Mouse (Mus musculus) embryonic fibroblast, embryonic 13.5 days (primary cell): Measurements from ENCODE around the gene Dusp15. TPM values are rescaled to one million over a fixed set of nuclear protein-coding genes. Genes with fewer than 3 reads are reported as not detected.

Experiments
- H3K27ac ChIP-seq: 2 replicates; pipeline ENCODE4 v1.5.1; 2012; ENCODE audit warnings: low read length, control low read depth, inconsistent platforms; ENCODE audit not compliant: insufficient read depth
- H3K4me1 ChIP-seq: 2 replicates; pipeline ENCODE4 v1.6.1; 2011; ENCODE audit warnings: low read length; ENCODE audit not compliant: control insufficient read depth, insufficient read depth
- H3K4me3 ChIP-seq: 2 replicates; pipeline ENCODE4 v1.5.1; 2011; ENCODE audit warnings: mild to moderate bottlenecking, control low read depth, low read length; ENCODE audit not compliant: insufficient read depth
- CTCF ChIP-seq: IDR thresholded peaks from 2 replicates; pipeline ENCODE4 v1.5.1; 2011; ENCODE audit warnings: mild to moderate bottlenecking, control low read depth, low read length, moderate library complexity, borderline replicate concordance; ENCODE audit not compliant: insufficient read depth
- POLR2A ChIP-seq: IDR thresholded peaks from 2 replicates; pipeline ENCODE4 v1.6.1; 2011; ENCODE audit warnings: low read depth, mild to moderate bottlenecking, control low read depth, low read length, moderate library complexity
- polyA plus RNA-seq: library from polyadenylated mRNA; stranded (reverse); fragments of >200 nt; gene quantifications from 2 replicates; pipeline ENCODE4 v1.2.4, GENCODE M21; 2011; ENCODE audit warnings: low read depth; ENCODE audit not compliant: missing spikeins, insufficient read length

The Dusp15 gene
- polyA plus RNA-seq, 1 experiment = 2.2 TPM

DNA sequence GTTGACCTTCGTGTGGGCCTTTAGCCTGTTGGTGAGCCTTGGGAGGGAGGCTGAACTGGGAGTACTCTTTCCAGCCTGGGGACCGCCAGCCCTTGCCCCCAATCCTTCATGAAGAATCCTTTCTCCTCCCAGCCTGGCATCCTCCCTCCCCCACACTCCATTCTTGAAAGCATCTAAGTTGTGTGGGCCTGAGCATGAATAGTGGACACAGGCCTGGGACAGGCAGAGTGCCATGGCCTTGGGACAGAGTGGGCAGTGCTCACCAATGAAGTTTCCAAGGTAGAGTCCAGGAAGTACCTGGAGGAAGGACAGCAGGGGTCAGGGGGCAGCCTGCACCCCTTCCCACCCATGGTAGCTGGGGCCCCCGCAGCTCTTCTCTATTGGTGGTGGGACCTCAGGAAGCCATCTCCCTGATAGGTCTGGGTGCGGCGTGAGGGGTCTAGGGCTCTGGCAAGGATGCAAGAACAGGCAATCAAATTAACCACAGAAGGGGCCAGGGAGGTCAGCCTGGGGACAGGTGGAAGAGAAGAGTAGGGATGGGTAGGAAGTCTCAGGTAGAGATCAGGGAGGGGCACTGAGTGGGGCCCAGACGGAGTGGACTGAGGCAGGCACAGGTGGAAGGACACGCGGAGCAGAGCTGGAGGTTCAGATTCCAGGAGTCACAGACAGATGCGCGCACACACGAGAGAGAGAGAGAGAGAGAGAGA, 987 bp downstream of the Dusp15 start:
- Histone ChIP-seq H3K4me3 (peak overlapping the region; percentile 53; the same call in 1 of the 2 replicates), H3K4me1 (no peaks in the 10 kb centered on the region)

DNA sequence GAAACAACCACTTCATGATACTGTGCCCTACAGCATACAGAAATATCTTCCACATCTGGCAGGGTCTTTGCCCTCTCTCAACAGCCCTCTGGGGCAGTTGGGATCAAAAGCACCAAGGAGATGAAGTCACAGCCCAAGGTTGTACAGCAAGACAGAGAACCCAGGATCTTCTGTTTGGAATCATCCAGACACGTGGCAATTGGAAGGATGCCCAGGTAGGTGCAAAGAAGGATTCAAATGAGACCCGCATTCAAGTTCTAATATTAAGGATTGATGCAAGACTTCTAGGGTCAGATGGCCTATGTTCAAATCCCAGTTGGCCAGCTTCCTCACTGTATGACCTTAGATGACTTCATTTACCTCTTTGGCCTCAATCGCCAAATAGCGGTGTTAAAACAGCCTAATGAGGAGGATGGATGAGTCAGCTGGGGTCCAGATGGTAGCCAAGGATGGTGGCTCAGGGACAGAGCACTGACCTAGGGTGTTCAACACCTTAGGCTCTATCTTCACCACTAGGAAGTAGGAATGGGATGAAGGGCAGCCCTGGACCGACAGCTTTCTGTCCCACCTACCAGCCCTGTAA, 3.0 kb downstream of the Dusp15 start:
- Histone ChIP-seq H3K4me3 (no peak overlapping the region), H3K4me1 (no peaks in the 10 kb centered on the region), H3K27ac (no peak overlapping the region)
- TF ChIP-seq POLR2A = no peak
- no peak for TF ChIP-seq CTCF

More for the DNA sequence above, 987 bp downstream of the Dusp15 start:
- no peak overlapping the region for H3K27ac ChIP-seq
- TF ChIP-seq CTCF (no peak), POLR2A (no peak)

DNA sequence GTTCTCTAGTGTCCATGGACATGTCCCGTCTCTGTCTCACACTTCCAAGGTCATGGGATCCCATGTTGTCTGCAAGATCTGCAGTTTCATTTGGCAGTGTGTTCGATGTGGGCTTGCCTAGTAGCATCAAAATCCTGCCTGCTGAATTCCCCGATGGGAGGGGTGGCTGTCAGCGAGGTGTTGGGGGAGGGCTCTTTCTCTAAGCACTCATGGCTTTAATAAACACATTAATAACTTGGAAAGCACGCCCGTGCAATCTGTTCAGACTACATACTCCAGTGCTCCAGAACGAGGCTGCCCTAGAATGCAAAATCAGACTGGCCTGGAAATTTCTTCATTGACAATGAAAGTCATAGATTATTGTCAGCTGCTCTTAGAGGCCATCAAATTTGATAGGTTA, 4.4 kb downstream of the Dusp15 start:
- no peak for TF ChIP-seq CTCF
- no peak for TF ChIP-seq POLR2A
- no peak overlapping the region for H3K27ac ChIP-seq
- H3K4me1 ChIP-seq = no peaks in the 10 kb centered on the region
- no peak overlapping the region for H3K4me3 ChIP-seq

DNA sequence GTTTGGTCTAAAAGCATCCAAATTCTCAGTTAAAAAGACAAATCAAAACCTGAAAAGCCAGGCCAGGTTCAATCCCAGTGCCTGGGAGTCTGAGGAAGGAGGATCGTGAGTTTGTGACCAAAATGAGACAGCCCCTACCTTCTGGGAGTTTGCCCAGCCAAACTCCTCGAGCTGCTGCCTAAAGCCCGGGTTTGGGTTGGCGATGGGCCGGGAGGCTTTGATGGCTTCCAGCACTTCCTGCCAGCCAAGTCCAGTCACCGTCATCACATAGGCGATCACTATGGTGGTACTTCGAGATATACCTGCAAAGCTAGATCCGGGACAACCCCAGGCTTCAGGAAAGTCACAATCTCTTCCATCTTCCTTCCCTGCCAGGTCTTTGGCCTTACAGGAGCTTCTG, 7.5 kb downstream of the Dusp15 start:
- Histone ChIP-seq H3K4me3 (no peak overlapping the region), H3K27ac (no peak overlapping the region), H3K4me1 (no peaks in the 10 kb centered on the region; the same call in 1 of the 2 replicates)
- TF ChIP-seq CTCF (no peak), POLR2A (no peak)

DNA sequence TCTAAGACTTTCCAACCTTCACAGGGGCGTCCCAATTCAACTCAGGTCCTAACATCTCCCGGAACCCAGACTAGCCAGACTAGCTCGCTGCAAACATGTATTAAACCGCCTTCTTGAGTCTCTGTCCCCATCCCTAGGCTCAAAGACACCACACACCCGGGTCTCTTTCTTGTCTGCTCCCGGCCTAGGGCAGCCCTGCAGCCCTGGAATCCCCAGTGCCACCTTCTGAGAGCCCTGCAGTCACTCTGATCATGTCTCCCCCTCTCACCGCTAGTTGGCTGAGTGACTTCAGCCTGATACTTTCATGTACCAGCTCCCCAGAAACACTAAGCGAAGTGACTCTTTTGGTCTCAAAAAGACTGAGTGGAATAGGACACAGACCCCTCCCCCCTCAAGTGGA, 7.9 kb downstream of the Dusp15 start:
- TF ChIP-seq CTCF (no peak), POLR2A (no peak)
- H3K27ac ChIP-seq = no peak overlapping the region
- H3K4me3 ChIP-seq = 0 out of 2 replicates have a peak overlapping the region, but pooled peaks have one; percentile 22
- H3K4me1 ChIP-seq = no peaks in the 10 kb centered on the region; the same call in 1 of the 2 replicates

DNA sequence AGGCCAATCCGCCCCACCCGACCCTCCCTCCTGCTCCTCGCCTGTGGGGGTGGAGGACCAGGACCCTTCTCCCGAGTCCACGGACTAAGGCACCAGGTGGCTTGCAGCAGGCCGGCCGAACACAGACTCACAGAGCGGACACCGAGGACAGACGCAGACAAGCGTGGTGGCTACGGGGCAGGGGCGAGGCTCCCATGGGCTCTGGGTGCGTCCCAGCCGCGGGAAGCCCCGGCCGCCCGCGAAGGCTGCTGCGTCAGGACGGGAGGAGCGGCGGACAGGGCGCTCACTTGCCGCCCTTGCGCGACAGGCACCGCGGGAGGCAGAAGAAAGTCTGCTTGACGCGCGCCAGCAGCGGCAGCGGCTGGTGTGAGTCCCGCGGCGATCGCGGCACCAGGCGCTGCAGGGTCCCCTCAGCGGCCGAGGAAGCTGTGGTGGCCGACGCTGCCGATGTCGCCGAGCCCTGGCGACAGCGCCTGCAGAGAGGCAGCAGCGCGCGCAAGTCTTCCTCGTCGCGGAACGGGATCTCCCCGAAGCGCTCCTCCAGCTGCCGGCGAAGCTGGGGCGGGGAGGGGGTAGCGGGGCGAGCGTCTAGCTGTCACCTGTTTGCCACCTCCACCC, 8.5 kb downstream of the Dusp15 start:
- peak overlapping the region; percentile 22; the same call in 1 of the 2 replicates for H3K4me3 ChIP-seq
- no peak overlapping the region for H3K27ac ChIP-seq
- no peaks in the 10 kb centered on the region; the same call in 1 of the 2 replicates for H3K4me1 ChIP-seq
- TF ChIP-seq POLR2A (no peak), CTCF (no peak)

DNA sequence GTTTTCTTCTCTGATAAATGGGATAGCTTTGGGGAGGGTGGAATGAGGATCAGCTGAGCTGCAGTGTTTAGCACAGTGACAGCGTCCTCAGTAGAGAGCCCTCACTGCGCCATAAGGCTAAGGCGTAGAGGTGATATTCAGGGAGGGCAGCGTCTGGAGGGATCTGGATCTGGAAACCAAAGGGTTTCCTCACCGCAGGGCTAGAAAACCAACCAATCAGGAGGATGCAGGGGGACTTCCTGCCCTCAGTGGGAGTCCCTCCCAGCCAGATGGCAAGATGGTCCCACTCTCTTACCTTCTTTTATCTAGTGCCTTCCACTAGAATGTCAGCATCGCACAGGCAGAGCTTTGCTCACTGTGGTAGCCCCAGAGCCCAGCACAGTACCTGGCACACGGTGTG, 9.7 kb downstream of the Dusp15 start:
- TF ChIP-seq POLR2A (no peak), CTCF (no peak)
- H3K27ac ChIP-seq = no peak overlapping the region

DNA sequence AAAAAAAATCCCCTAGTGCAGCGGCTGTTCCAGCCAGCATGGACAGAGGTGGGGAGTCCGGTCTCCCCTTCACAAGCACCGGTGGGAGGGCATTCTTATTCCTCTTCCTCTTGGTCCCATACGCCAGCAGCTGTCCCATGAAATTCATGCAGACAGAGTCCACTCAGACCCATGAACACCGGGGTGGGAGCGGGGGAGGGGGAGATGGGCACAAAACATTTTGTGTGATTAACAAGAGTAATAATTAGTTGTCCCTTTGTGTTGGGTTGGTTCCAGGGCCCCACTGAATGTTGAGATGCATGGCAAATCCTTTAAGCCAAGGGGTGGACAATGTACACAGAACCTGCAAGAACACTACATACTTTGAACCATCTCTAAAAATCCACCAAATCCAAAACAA, 10.4 kb downstream of the Dusp15 start:
- no peak overlapping the region for H3K4me3 ChIP-seq
- H3K4me1 ChIP-seq = no peaks in the 10 kb centered on the region; the same call in 1 of the 2 replicates
- TF ChIP-seq CTCF (no peak), POLR2A (no peak)
- H3K27ac ChIP-seq = no peak overlapping the region

More for the DNA sequence above, 9.7 kb downstream of the Dusp15 start:
- Histone ChIP-seq H3K4me3 (no peak overlapping the region), H3K4me1 (no peaks in the 10 kb centered on the region; the same call in 1 of the 2 replicates)

DNA sequence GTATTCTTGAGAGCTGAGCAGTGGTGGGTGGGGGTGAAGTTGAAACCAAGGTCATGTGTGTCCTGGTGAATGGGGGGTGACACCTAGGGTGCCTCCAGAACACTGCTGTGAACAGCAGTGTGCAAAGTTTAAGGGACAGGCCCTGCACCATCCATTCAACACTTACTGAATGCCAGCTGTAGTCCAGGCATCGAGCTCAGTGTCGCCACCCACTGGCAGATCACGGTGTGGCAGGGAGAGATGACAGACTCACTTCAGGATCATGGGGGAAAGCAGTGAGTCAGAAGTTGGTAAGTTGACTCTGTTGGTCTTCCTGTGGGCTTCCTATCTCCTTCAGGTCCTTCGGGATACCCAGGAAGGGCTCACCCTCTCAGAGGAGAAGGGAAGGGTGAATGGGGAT, 11.7 kb downstream of the Dusp15 start:
- Histone ChIP-seq H3K27ac (no peak overlapping the region), H3K4me3 (no peak overlapping the region), H3K4me1 (no peaks in the 10 kb centered on the region; the same call in 1 of the 2 replicates)
- TF ChIP-seq CTCF = peak; percentile 78; the same call in 1 of the 2 replicates
- no peak for TF ChIP-seq POLR2A

DNA sequence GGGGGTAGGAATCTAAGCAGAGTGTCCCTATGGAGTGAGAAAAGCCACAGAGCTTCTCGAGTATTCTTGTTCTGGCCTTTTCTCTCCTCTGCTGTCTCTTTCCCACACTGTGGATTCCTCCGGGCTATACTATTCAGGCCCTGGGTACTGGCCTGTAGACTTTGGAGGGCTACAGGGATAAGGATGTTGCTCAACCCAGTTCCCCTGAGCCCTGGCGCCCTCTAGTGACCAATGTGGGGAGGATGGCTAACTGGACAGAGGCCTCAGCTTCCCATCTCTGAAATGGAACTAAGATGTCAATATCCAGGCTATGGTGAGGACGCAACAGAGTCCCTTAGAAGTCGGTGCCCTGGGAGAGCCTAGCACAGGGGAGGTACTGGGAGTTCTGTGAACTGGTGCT, 17.9 kb downstream of the Dusp15 start:
- Histone ChIP-seq H3K4me3 (no peak overlapping the region), H3K27ac (peak overlapping the region; percentile 73), H3K4me1 (peaks cover 8% of the 10 kb centered on the region)
- TF ChIP-seq CTCF (peak; percentile 88; the same call in 1 of the 2 replicates), POLR2A (no peak)

DNA sequence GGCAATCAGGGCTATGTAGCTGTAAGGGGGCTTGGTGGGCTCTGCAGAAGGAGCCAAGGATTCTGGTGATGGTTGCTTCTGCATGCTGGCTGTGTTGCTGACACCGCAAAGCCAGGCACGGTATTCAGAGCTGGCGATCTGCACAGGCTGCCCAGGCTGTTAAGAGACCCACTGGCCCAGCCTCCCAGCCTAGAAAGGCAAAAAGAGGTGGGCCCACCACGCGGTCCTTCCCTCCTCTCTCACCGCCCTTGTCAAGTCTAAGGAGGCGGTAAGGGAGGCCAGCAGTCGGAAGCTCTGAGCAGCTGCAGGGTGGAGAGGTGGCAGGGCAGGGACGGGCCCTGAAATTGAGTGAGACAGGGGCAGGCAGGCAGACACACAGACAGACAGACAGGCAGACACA, 18.4 kb downstream of the Dusp15 start, which contains the start of gene Foxs1:
Gene Foxs1, minus strand, starts transcription at position 161 of the 400 bp plus-strand sequence.
- TF ChIP-seq CTCF = no peak
- peak; percentile 93 for TF ChIP-seq POLR2A
- peak within 1 kb of the TSS; percentile 32 for H3K4me3 ChIP-seq
- H3K27ac ChIP-seq = peak within 1 kb of the TSS; percentile 96
- peaks cover 11% of the 10 kb centered on the region for H3K4me1 ChIP-seq
